Mouse (Mus musculus) CH12F3 (cell line): ENCODE data around the gene Raf1.

Source experiments
- in situ Hi-C: fragments of 300-500 bp; cut with MboI; formaldehyde crosslinking; loops from 2 replicates; pipeline ENCODE4 v1.14.3; 2020; ENCODE audit warnings: low sequenced_read_pairs

Gene Raf1

DNA sequence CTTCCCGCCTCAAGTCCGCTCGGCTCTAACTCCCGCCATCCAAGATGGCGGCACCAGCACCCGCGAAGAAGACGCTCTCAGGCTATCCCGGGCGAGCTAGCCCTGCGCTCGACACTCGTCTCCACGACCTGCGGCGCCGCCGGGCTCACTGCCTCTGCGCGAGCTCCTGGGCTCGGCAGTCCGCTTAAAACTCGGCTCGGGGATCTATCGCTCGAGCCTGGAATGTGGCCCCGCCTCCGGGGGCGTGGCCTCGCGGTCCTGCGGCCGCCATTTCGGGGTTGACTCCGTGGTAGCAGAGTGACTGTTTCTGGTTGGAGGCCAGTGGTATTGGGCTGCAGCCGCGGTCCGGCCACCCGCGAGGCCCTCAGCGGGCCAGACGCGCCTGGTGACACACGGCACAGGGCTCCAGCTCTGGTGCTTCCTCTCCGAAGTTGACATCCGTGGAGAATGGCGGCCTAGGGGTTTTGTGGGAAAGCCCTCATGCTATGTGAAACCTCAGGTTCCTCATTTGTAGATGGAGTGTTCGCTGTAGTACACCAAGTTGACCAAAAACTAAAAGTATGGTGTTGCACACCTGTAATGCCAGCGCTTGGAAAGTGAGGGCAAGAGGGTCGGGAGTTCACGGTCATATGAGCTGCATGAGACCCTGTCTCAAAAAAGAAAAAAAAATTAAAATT is at the start of gene Raf1:
Gene Raf1, minus strand, starts transcription at position 184 of the 677 bp plus-strand sequence.
- in situ Hi-C loops, result no loop called here

DNA sequence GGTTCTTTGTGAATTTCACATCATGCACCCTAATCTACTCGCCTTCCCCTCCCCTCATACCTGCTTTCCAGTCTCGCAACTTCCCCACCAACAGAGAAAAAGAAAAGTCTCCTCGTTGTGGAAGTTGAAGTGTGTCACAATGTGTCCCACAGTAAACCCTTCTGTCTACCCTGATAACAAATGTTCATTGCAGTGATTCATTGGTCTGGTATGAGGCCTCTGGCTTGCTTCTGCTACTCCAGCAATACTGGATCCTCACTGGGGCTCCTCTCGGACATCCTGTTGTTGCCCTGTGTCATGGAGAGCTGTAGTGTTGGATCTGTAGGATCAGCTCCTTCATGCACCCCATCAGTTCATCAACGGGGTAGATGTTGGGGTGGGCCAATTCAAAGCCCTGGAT is 45.8 kb upstream of the Raf1 start:
- in situ Hi-C loops, result no loop called here

DNA sequence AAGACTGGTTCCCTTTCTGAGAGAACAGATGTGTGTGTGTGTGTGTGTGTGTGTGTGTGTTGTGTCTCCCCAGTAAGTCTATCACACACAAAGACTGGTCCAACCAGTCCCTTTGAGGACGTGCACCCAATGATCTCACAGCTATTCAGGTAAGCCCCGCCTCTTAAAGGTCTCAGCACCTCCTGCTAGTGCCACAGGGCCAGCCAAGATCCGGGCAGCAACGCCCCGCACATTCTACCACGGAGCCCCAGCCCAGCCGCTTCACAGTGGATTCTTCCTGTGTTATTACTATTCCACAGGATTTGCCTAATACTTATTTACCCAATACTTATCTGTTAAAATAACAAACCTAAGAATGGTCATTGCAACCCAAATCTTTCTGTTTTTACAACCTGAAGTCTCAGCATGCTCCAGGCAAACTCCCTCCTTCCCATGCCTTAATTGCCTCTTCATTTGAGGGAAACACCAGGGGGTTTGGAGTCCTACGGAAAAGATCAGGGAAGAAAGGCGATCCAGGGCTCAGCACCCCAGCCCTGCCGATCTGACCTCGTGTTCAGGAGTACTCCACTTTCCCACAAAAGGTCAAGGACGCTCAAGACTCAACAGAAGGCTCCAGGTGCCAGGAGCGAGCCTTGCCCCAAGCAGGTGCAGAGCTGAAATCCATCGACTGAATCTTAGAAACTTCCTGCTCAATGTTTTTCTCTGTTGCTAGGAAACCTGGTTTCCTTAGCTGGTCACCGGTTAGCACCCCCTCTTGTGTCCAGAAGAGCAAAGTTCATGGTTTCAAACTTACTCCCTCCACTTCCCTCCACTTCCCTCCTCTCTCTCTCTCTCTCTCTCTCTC is 41.5 kb upstream of the Raf1 start:
- in situ Hi-C loops, result no loop called here

DNA sequence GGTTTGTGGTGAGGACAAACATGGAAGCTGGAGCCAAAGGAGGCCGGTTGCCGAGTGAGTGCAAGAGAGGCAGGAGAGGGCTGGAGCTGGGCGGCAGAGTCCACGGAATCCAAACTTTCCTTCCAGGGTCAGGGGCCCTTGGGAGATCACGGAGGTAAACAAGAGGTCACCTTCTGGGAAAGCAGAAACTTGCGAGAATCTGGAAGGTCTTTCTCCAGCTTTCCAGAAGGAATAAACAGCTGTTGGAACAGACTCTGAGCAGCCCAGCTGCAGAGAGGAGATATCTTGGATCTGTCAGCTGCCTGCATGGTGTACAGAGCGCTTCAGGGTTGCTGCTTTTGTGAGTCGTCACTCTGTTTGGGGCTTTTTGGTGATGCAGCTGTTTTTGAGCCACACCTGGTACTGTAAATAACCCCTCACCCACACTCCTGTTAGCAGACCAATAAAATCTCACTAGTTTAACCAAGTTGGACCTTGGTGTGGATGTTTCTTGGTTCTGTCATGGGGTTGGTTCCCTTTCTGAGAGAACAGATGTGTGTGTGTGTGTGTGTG is 40.7 kb upstream of the Raf1 start:
- in situ Hi-C loops, result no loop called here

DNA sequence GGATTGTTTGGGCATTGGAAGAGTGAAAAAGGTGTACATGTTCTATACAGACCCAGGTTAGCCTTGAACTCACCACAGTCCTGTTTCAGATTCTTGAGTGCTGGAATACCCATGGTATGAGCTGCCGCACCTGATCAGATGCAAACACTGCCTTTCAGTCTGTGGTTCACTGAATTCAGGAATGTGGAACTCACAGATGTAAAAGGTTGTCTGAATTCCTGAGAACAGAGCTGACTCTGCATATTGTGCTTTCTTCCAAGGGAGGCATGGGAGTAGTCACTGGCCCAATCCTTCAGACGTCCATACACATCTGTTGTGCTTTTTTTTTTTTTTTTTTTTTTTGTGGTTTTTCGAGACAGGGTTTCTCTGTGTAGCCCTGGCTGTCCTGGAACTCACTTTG is 34.8 kb upstream of the Raf1 start:
- in situ Hi-C loops, result no loop called here

DNA sequence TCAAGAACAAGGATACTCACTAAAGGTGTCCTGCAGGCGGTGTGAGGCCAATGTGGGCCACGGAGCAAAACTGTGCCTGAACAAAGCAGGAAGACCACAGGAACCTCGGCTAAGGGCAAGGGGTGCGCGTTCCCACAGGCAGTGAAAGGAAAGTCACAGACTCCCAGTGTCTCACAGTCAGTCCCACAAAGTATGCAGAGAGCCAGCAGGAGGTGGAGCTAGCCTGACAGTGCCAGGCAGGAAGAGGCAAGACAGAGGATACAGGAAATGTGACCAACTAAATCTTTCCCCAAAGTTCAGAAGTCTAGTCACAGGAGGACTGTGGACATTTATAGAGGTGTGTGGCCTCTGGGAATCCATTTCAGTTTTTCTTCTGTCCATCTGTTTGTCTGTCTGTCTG is 26.5 kb upstream of the Raf1 start:
- in situ Hi-C loops, result no loop called here

DNA sequence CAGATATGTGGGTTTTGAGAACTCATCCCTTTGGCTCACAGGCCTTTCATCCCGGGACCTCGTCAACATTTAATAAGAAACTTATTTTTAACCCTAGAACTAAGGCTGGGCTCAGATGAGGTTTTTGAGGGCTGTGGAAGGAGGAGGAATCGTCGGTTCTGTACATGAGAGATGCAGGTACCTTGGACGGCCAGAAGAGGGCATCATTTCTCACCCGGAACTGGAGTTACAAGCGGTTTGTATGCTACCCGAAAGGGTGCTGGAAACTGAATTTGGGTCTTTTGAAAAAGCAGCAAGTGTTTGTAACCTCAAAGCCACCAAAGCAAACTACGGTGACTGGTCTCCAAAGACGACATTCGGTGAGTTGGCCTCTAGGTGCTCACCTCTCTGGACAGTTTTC is 24.9 kb upstream of the Raf1 start:
- in situ Hi-C loops, result no loop called here

DNA sequence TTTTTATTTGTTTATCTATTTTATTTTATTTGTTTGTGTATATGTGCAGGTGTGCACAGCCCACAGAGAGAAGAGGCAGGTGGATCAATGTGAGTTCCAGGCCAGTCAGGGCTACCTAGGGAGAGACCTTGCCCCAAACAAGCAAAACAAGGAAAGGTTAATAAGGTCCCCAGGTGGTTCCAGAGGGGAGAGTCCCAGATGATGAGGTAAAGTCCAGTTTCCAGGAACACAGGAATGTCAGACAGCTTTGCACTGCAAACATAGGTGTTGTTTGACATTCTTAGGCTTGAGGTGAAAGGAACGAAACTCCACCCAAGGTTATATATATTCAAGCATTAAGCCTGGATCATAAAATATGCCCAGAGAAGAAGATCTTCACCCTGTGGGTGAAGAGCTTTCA is 24.3 kb upstream of the Raf1 start:
- in situ Hi-C loops, result no loop called here

DNA sequence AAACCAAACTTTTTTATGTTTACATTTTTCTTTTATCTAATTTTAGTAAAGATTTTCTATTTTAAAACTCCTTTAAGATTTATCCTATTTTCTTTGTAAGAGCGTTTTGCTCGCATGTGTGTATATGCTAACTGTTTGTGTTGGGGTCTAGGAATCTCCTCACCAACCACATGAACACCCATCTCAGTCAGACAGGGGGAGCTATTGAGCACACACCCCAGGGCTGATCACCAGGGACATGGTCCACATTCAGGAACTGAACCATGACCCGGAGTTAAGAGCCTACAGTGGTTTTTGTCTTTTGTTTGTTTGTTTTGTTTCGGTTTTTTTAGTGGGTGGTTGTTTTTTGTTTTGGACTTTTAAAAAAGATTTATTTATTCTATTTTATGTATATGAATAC is 22.3 kb upstream of the Raf1 start:
- in situ Hi-C loops, result no loop called here

DNA sequence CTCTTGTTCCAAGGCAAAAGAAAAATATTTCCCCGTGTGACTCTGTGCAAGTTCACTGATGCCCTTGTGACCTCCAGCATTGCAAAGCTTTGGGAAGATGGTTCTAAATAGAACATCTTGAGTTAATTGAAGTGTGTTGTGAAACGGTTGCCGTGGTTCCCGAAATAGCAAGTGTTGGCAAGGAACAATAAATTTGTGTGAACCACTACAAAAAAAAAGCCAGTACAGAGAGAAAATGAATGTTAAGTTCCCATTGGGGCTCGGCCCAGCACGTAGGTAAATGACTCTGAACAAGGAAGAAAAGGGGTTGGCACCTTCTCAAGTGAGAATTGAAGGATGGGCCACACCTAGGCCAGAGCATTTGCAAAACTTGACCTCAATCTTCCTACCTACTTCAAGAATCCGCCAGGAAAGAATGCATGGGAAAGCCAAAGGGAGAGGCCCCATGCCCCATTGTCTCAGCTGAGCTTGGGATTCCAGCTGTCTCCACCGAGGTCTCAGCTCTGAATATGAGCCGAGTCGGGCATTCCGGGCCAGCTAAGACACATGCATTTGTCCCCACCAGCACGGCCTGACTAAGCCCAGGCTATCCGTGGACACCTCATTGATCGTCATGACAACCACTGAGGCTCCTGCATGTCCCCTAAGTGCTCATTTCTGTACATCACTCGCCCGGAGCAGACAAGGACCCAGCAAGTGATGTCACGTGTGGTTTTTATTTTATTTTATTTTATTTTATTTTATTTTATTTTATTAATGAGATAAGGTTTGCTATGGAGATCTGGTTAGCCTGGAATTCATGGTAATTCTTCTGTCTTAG is 21.5 kb upstream of the Raf1 start:
- in situ Hi-C loops, result no loop called here

DNA sequence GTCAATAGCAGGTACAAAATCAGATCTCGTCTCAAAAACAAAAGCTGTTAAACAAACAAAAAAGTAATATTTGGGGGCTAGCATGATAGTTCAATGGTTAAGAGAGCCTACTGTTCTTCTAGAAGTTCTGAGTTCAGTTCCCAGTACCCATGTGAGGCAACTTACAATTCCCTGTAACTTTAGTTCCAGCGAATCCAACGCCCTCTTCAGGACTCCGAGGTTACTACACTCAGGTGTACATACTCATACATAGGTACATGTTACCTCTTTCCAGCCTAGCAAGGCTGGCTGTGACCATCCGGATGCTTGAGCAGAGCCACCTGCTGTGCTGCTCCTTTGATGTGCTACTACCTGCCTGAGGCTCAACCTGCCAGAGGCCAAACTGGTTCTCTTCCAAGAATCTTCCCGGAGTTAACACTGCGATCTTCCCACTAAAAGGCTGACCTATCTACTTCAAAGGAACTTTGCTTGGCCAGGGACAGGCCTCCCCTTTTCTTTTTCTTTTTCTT is 20.3 kb upstream of the Raf1 start:
- in situ Hi-C loops, result no loop called here

DNA sequence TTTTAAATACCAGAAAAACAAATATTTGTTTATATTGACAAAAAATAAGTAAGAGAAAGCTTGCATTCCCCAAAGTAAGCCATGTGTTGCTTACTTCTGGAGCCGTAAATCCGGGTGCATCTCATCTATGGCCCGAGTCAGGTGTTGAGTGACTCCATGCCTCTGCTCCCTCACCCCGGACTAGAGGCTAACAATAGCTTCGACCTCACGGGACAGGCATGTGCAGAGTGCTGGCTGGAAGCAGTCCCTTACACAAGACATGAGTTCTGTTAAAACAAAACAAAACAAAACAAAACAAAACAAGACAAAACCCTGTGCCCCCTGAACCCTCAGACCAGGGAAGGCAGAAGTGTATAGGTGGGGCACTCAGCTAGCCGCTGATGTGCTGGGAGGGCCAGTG is 18.7 kb upstream of the Raf1 start:
- in situ Hi-C loops, result no loop called here

DNA sequence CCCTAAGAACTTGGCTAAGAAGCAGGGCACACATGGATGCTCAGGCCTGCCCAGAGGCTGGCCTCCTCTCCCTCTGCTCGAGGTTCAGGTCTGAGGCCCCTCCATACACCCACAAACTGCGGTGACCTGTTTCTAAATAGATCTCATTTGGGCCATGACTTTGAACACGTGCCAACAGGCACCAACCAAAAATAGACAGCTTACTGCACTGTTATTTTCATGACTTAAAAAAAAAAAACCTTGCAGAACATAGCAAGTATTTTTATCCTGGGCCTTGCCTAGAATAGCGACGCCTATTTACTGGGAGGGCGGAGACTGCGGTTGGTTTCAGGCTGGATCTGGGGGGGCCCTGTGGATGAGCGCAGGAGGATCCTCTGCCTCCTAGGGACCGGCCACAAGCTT is 18.0 kb upstream of the Raf1 start:
- in situ Hi-C loops, result no loop called here

DNA sequence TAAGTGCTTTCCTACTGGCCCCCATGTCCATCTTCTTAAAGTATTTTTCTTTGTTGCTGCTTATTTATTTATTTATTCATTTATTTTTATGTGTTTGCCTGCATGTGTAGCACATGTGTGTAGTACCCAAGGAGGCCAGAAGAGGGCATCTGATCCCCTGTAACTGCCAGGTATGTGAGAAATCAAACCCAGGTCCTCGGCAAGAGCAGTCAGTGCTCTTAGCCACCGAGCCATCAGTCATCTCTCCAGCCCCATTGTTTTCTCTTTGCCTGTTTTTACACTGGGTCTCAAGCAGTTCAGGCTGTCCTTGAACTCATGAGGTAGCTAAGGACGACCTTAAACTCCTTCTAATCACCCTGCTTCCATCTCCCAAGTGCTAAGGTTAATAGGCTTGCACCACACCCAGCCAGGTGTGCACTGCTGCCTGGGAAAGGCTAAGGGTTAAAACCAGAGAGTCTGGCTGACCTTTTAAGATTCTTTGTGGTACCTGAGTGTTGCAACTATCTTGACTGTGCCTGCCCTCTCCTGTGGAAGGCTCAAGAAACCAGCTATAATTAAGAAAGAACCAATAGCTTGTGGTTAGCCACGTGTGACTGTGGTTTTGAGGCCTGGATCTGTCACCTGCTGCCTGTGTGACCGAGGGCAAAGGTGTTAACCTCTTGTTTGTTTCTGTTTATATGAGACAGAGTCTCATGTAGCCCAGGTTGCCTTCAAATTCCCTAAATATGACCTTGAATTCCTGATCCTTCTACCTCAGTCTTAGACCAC is 16.7 kb upstream of the Raf1 start:
- in situ Hi-C loops, result no loop called here

DNA sequence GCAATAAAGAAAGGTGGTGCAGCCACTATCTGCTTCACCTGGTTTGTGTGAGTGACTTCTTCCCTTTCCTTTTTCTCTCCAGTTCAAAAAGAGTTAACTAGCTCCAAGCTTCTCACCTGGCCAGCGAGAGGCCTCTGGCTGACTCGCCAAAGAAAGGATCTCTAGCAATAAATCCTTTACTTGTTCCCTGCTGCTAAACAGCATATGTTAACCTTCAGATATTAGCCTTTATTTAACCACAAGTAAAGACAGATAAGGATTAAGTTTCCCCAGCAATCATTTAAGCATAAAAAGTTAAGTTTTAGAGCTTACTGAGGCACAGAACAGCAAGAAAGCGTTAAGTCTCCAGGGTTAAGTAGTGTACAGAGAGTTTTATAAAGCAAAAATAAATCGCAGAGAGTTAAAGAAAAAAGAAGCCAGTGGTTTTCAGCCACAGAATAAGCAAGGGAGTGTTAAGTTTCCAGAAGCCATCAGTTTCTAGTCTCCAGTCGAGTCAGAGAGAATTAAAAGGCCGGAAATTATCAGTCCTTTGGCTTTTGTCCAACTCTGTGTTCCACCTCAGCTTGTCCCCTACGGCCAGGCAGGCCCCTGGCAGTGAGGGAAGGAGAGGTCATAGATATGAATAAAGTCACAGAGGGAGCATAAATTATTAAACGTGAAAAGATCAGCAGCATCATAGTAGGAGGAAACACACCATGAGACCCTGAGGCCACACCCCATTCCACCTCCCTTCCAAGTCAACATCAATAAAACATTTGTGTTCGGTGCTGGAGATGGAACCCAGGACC is 15.9 kb upstream of the Raf1 start:
- in situ Hi-C loops, result no loop called here

DNA sequence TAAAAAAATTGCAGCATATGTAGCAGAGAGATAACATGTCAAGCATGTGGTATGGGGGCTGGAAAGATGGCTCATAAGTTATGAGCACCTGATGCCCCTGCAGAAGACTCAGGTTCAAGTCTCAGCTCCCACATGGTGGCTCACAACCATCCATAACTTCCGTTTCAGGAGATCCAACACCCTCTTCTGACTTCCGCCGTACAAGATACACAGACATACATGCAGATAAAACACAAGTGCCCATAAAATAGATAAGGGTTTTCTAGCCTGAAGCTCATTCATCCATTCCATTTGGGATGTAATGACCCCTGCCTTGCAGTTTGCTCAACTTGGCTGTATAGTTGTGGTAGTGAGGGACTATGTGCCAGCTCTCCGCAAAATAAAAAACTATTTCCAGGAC is 13.7 kb upstream of the Raf1 start:
- in situ Hi-C loops, result no loop called here

DNA sequence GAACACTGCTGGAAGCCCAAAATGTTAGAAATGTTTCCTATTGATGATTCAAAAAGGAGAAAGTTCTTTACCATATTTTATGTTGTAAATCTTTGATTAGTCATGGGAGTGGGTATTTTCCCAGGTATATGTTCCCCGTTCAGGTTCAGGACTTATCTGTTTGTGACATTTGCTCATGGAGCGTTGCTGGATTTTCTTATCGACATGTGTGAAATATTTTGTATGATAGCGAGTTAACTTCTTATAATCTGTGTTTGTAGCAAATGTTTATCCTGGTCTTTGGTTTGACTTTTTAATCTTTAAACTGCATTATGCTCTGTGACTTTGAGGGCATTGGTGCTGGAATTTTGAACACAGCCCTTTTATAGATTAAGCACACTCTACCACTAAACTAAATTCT is 12.2 kb upstream of the Raf1 start:
- in situ Hi-C loops, result no loop called here

DNA sequence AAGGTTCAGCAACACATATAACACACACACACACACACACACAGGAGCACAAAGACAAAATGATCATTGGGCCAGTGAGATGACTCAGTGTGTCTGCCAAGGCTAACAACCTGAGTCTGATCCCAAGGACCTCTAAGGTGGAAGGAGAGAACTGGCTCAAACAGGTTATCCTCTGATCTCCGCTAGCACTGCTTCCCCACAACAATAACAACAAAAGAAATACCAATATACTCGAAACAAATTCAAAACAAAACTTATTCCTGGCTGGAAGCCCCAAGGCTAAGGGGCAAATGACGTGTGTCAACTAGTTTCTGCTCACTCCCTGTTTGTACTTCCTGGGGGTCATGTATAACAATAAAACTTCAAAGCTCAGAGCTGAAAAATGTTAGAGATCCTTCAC is 11.3 kb upstream of the Raf1 start:
- in situ Hi-C loops, result no loop called here

DNA sequence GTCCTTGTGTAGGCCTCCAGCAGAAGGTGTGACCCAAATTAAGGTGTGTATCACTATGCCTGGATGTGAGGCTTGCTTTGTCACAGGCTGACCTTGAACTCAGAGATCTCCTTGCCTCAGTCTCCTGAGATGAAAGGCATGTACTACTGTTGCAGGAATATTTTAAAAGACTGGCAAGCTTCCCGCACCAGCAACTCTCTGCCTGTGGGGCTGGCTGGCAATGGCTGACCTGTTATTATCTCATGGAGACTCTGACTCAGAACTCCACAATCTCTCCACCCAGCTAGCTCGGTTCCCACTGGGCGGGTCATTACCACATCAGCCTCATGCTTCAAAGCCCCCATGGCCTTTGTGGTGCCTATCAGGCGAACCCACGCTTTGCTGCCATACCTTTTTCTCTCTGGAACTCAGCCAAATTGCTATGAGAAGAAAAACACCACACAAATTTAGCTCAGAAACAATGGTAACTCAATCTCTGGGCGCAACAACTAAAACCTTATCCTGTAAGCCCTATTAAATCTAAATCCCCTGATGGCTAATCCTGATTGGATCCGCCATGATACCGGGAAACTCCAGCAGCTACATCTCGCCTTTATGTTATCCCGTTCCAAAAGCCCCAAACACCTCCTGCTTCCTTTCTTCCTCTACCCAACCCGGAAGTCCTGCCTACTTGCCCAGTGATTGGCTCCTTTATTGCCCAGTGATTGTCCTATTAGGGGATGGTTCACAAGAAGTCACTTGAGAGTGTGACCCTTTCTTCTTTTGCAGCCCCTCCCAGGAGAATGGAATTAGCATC is 8.6 kb upstream of the Raf1 start:
- in situ Hi-C loops, result no loop called here
